Mouse (Mus musculus) stomach, embryonic 14.5 days (tissue): ENCODE data around the gene Sumf1. TPM values are rescaled to one million over a fixed set of nuclear protein-coding genes. Genes with fewer than 3 reads are reported as not detected.

Experiments used
- ATAC-seq: fragments of 200-750 bp; cut with Nextera tagmentation; 2 replicates; pipeline ENCODE4 v1.8.0; 2017; ENCODE audit warnings: low read depth, moderate TSS enrichment; ENCODE audit not compliant: insufficient number of reproducible peaks, insufficient read depth, low FRiP score
- H3K27ac ChIP-seq: fragments of 300-500 bp; sonication (generic); 2 replicates; pipeline ENCODE4 v1.5.1; 2014; ENCODE audit warnings: mild to moderate bottlenecking, low read length, moderate library complexity, mixed read lengths
- H3K27me3 ChIP-seq: fragments of 300-500 bp; sonication (generic); 2 replicates; pipeline ENCODE4 v1.6.1; 2014; ENCODE audit warnings: low read length, control low read depth, mixed read lengths; ENCODE audit not compliant: control insufficient read depth, insufficient read depth
- H3K36me3 ChIP-seq: fragments of 300-500 bp; sonication (generic); 2 replicates; pipeline ENCODE4 v1.6.1; 2014; ENCODE audit warnings: mild to moderate bottlenecking, control low read depth, low read length, moderate library complexity, mixed read lengths; ENCODE audit not compliant: control insufficient read depth, insufficient read depth
- H3K4me1 ChIP-seq: fragments of 300-500 bp; sonication (generic); 2 replicates; pipeline ENCODE4 v1.6.1; 2014; ENCODE audit warnings: low read length, control low read depth, mixed read lengths; ENCODE audit not compliant: control insufficient read depth, insufficient read depth
- H3K4me2 ChIP-seq: fragments of 300-500 bp; sonication (generic); replicated peaks from 2 replicates; pipeline ENCODE4 v1.6.1; 2014; ENCODE audit warnings: low read depth, low read length, control low read depth
- H3K4me3 ChIP-seq: fragments of 300-500 bp; sonication (generic); 2 replicates; pipeline ENCODE4 v1.5.1; 2014; ENCODE audit warnings: low read depth, low read length, control low read depth
- H3K9ac ChIP-seq: fragments of 300-500 bp; sonication (generic); replicated peaks from 2 replicates; pipeline ENCODE4 v1.6.1; 2014; ENCODE audit warnings: low read depth, mild to moderate bottlenecking, control low read depth, low read length, moderate library complexity, mixed read lengths
- H3K9me3 ChIP-seq: fragments of 300-500 bp; sonication (generic); 2 replicates; pipeline ENCODE4 v1.6.1; 2016; ENCODE audit warnings: low read depth, low read length, control low read depth; ENCODE audit not compliant: control insufficient read depth
- WGBS: fragments of 180-500 bp; shearing (Covaris S2); extraction: QIAGEN DNeasy Blood & Tissue Kit; methylation state at CpG from one replicate; pipeline ENCODE4 v1.1.7; 2014; 5-methylcytosine and 5-hydroxymethylcytosine counted together
- polyA plus RNA-seq: library from polyadenylated mRNA; unstranded; fragments of >200 nt; fragmentation: Nextera tagmentation; extraction: Ambion mirVana; gene quantifications from 2 replicates; pipeline ENCODE4 v1.2.1, GENCODE M21; 2014

Gene Sumf1
- polyA plus RNA-seq = 23.6 and 23.9 TPM in 2 replicates

DNA sequence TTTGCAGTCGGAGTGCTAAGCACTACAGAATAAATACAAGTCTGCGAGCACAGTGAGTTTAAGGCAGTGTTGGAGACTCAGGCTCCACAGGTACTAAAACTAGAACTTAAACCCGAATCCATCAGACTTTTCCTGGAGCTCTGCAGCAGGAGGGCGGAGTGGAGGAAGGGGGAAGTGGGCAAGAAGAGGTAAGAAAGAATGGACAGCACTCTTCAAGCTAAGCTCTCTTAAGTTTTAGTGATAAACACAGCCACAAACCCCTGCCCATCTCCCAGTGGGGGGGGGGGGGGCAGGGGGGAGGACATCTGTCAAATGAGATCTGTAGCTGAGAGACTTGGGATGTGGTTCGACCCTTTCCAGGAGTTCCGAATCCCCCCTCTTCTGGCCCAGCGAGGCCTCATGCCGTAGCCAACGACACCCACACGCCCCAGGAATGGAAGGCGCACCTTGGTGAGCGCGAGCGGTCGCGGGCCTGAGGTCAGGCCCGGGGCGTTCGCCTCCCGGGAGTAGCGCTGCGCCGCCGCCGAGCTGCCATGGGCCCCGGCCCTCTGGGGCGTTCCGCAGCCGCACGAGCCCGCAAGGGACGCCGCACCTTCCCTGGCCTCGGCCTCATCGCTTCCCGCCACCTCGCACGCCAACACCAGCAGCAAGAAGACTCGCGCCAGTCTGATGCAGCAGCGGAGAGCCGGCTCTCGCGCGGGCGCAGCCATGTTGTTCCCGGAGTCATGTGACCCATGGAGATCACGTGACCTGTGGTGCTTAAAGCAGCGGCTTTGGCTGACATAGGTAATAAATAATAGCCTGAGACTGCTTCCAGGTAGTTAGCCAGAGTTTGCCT is at the start of gene Sumf1:
TSS of gene Sumf1 (minus strand) at position 736 of the 838 bp plus-strand sequence.
- H3K36me3 ChIP-seq = no peaks in the 10 kb centered on the region
- H3K9ac ChIP-seq = peak within 1 kb of the TSS; percentile 66
- no peak within 1 kb of the TSS for H3K27ac ChIP-seq
- no peaks in the 10 kb centered on the region for H3K27me3 ChIP-seq
- no peaks in the 10 kb centered on the region for H3K9me3 ChIP-seq
- WGBS = 5% methylated on average over 49 of the region's 49 CpGs
- H3K4me3 ChIP-seq = peak within 1 kb of the TSS; percentile 85
- H3K4me2 ChIP-seq = peak within 1 kb of the TSS; percentile 94
- ATAC-seq = peak; percentile 88
- peaks cover 3% of the 10 kb centered on the region; the same call in 1 of the 2 replicates for H3K4me1 ChIP-seq

DNA sequence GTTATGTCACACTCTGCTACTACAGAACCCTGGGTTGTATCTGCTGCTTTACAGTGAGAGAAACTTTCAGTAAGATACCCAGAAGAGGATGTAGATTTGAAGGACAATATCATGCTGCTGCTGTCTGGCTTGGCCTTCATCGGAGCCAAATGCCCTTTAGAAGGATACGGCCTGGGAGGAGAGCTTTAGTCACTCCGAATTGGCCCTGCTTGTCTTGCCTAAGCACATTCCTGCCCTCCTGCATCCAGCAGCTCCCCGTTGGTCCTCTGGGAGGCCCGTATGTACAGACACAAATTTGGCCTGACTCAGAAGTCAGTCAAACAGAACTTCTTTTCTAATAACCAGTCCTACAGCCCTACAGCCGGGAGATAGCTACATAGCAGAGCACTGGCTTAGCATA is 49.2 kb upstream of the Sumf1 start:
- Histone ChIP-seq H3K27ac (no peak overlapping the region), H3K4me2 (no peak overlapping the region), H3K4me1 (peaks cover 10% of the 10 kb centered on the region; the same call in 1 of the 2 replicates), H3K9ac (no peak overlapping the region), H3K36me3 (no peaks in the 10 kb centered on the region), H3K9me3 (no peaks in the 10 kb centered on the region), H3K27me3 (no peaks in the 10 kb centered on the region), H3K4me3 (no peak overlapping the region)
- 75% methylated on average over 6 of the region's 6 CpGs for WGBS
- no peak for ATAC-seq

DNA sequence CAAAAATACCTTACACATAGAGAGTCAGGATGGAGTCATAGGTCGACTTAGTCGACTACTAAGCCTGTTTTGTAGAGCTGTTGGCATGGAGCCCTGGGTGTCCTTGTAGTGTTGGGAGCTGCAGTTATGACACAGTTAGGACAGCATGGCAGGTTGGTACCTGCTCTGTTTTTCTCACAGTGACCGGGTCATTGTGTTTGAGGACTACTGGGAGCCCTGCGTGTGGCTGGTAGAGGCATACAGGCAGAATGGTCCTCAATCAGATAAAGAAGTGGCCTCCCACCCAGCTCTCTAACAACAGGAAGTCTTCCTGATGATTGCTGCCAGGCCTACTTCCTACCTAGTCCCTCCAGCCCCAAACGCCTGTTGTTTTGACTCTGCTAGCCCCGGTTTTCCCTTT is 47.7 kb upstream of the Sumf1 start:
- no peak for ATAC-seq
- no peak overlapping the region; the same call in 1 of the 2 replicates for H3K27ac ChIP-seq

DNA sequence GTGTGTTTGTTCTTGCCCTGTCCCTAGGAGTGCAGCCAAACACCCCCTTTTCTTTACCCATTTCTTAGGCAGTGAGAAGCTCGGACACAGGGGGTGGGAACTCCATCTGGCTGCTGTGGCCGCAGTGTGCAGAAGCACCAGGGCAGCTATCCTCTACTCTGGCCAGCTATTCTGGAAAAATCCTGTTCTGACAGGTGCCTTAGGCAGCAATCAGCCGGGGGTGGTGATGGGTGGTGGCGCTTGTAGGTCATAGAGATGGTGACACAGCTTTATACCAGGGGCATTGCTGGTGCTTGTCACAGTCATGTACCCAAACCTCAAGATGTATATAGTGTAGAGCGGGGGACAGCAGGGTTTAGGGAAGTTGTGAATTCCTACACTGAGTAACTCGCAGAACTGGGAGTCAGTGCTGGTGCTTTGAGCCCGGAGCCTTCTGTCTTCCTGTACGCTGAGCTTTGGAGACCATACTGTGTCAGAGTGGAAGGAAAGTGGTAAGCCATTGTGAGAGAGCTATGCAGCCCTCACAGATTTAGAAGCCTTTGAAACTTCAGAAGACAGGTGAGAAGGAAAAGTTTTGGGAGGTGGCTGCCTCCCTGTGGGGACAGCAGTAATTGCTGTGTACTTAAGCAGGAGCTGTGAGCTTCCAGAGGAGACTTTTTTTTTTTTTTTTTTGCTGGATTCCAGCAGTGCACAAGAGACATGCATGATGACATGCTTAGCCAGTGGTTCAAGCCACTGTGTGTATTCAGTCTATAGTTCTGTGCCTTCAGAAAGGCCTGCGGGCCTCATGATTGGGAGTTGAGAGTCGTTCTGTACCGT is 46.7 kb upstream of the Sumf1 start:
- H3K9me3 ChIP-seq = no peaks in the 10 kb centered on the region
- H3K9ac ChIP-seq = no peak overlapping the region
- H3K4me3 ChIP-seq = no peak overlapping the region
- H3K4me1 ChIP-seq = peaks cover 10% of the 10 kb centered on the region; the same call in 1 of the 2 replicates
- no peaks in the 10 kb centered on the region for H3K27me3 ChIP-seq
- no peak overlapping the region for H3K27ac ChIP-seq
- H3K4me2 ChIP-seq = no peak overlapping the region
- no peak for ATAC-seq
- H3K36me3 ChIP-seq = no peaks in the 10 kb centered on the region
- 71% methylated on average over 11 of the region's 11 CpGs for WGBS

More for the DNA sequence above, 47.7 kb upstream of the Sumf1 start:
- Histone ChIP-seq H3K4me2 (no peak overlapping the region), H3K36me3 (no peaks in the 10 kb centered on the region), H3K4me1 (peaks cover 10% of the 10 kb centered on the region; the same call in 1 of the 2 replicates), H3K4me3 (no peak overlapping the region), H3K27me3 (no peaks in the 10 kb centered on the region), H3K9ac (no peak overlapping the region), H3K9me3 (no peaks in the 10 kb centered on the region)
- 39% methylated on average over 6 of the region's 6 CpGs for WGBS

DNA sequence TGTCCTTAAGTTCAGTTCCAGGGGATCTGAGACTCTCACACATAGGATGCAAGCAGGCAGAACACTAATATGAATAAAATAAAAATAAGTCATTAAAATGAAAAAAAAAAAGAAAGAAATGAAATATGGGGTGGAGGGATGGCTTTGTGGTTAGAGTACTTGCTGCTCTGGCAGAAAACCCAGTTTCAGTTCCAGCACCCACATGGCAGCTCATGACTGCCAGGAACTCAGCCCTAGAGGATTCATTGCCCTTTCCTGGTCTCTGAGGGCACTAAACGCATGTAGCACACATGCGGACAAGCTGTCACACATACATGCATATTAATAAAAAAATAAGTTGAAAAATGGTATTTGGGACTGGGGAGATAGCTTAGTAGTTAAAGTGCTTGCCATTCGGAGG is 45.2 kb upstream of the Sumf1 start:
- H3K9me3 ChIP-seq = no peaks in the 10 kb centered on the region
- H3K36me3 ChIP-seq = no peaks in the 10 kb centered on the region
- H3K4me3 ChIP-seq = no peak overlapping the region
- ATAC-seq = no peak
- no peak overlapping the region for H3K27ac ChIP-seq
- no peak overlapping the region for H3K4me2 ChIP-seq
- H3K4me1 ChIP-seq = peaks cover under 1% of the 10 kb centered on the region; the same call in 1 of the 2 replicates
- no peaks in the 10 kb centered on the region for H3K27me3 ChIP-seq
- 94% methylated on average over 3 of the region's 3 CpGs for WGBS
- no peak overlapping the region for H3K9ac ChIP-seq

DNA sequence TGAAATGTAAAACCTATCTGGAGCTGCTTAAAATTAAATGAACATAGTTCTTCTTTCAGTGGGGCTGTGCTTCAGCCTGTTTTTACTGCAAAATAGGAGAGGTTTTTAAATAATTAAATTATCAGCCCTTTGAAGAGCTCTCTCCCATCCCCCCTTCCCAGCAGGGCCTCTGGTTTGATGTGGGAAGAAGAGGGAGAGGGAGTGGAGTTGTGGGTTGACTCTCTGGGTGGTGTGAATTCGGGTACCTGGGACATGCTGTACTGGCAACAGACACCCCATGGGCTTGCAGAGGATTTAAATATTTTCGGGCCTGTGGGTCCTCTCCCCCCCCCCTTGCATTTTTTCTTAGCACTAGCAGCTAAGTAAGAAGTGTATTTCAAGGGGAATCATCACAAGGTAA is 43.2 kb upstream of the Sumf1 start:
- no peak overlapping the region for H3K27ac ChIP-seq
- H3K27me3 ChIP-seq = no peaks in the 10 kb centered on the region
- H3K4me3 ChIP-seq = no peak overlapping the region
- no peaks in the 10 kb centered on the region for H3K9me3 ChIP-seq
- 18% methylated on average over 2 of the region's 2 CpGs for WGBS
- no peaks in the 10 kb centered on the region for H3K36me3 ChIP-seq
- no peak overlapping the region for H3K9ac ChIP-seq
- no peaks in the 10 kb centered on the region; the same call in 1 of the 2 replicates for H3K4me1 ChIP-seq
- ATAC-seq = no peak
- no peak overlapping the region for H3K4me2 ChIP-seq

DNA sequence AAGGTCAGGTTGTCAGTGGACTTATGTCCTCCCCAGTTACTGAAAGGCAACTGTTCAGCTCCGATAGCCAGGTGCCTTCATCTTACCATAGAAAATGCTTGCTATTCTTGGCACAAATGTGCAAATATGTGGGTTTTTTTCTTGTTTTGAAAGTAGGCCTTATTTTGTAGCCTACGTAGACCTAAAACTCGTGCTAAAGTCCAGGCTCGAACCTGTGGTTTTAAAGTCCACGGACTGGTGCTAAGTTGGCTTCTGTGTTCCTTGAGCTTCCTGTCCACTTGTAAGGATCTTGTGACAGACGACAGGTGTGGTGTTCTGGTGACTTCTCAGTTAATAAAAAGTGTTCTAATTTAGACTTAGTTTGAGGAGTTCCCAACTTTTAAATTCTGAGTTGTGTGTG is 42.7 kb upstream of the Sumf1 start:
- Histone ChIP-seq H3K27me3 (no peaks in the 10 kb centered on the region), H3K27ac (no peak overlapping the region), H3K4me2 (no peak overlapping the region), H3K9ac (no peak overlapping the region), H3K4me1 (no peaks in the 10 kb centered on the region), H3K36me3 (no peaks in the 10 kb centered on the region), H3K4me3 (no peak overlapping the region), H3K9me3 (no peaks in the 10 kb centered on the region)
- ATAC-seq = no peak
- WGBS = 68% methylated on average over 6 of the region's 6 CpGs

DNA sequence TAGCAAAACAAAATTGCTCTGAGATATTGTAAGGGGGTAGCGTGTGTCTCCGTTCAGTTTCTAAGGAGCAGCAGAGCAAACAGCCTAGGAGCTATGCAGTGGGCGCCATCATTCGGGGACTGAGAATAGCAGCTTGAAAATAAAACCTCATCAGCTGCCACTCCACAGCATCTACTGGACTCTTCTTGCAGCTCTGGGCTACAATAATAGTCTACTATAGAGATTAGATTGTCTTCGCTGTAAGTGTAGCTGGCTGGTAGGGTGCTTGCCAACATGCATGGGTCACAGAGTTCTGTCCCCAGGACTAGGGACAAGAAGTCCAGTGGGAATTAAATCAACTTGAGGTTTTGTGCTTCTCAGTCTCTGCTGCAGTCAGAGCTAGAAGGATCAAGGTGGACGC is 42.1 kb upstream of the Sumf1 start:
- no peak overlapping the region for H3K4me3 ChIP-seq
- no peak overlapping the region for H3K4me2 ChIP-seq
- H3K4me1 ChIP-seq = no peaks in the 10 kb centered on the region
- 91% methylated on average over 6 of the region's 6 CpGs for WGBS
- H3K36me3 ChIP-seq = no peaks in the 10 kb centered on the region
- H3K27ac ChIP-seq = no peak overlapping the region
- no peaks in the 10 kb centered on the region for H3K27me3 ChIP-seq
- H3K9ac ChIP-seq = no peak overlapping the region
- H3K9me3 ChIP-seq = no peaks in the 10 kb centered on the region
- no peak for ATAC-seq
